Mouse (Mus musculus): ENCODE measurements at regions not wholly inside any gene's neighbourhood (a gene's known extent, or its start where the extent isn't known, plus 50 kb on each side); places are given as distances from the start of the nearest gene placed in this dataset.

GRCm38 (mm10) chr6:31665671-31666486 is 102.1 kb upstream of the Podxl start:
- TF ChIP-seq CTCF (IDR thresholded peaks at IDR 0.05; ENCODE audit: low read depth) (no peak; the same call in 1 of the 2 replicates), EP300 (IDR thresholded peaks at IDR 0.05; ENCODE audit: low read depth) (no peak)
